Mouse (Mus musculus): ENCODE data around the gene Foxd3.
"Not testable (repeated sequence)": the region's sequence is repeated elsewhere in the genome, so short reads cannot be mapped to it uniquely, and the experiment has no call there.

Gene Foxd3

GRCm38 (mm10) chr4:99655937-99656604, at the start of gene Foxd3:
TSS of gene Foxd3 (plus strand) at chr4:99656299.
- no peak for DNase-seq (ENCODE audit: low spot score)

GRCm38 (mm10) chr4:99612156-99612555, 43.9 kb upstream of the Foxd3 start:
- no peak for DNase-seq (ENCODE audit: low spot score)

- DNase-seq (ENCODE audit: low spot score): no peak
These were observed 43.3 kb upstream of the Foxd3 start for GRCm38 (mm10) chr4:99612609-99613350.

- DNase-seq (ENCODE audit: low spot score): no peak
These were observed 29.9 kb upstream of the Foxd3 start for GRCm38 (mm10) chr4:99626047-99626844.

GRCm38 (mm10) chr4:99627057-99627456, 29.0 kb upstream of the Foxd3 start:
- DNase-seq (ENCODE audit: low spot score): no peak

- DNase-seq (ENCODE audit: low spot score): no peak
These were observed 20.1 kb upstream of the Foxd3 start for GRCm38 (mm10) chr4:99636038-99636437.

GRCm38 (mm10) chr4:99636711-99637110, 19.4 kb upstream of the Foxd3 start:
- no peak for DNase-seq (ENCODE audit: low spot score)

GRCm38 (mm10) chr4:99640619-99641018, 15.5 kb upstream of the Foxd3 start:
- DNase-seq (ENCODE audit: low spot score): not testable (repeated sequence)

GRCm38 (mm10) chr4:99641920-99642319, 14.2 kb upstream of the Foxd3 start:
- DNase-seq (ENCODE audit: low spot score): no peak

GRCm38 (mm10) chr4:99645560-99645959, 10.5 kb upstream of the Foxd3 start:
- no peak for DNase-seq (ENCODE audit: low spot score)

GRCm38 (mm10) chr4:99650088-99650944, 5.8 kb upstream of the Foxd3 start:
- no peak for DNase-seq (ENCODE audit: low spot score)

GRCm38 (mm10) chr4:99650945-99651690, 5.0 kb upstream of the Foxd3 start:
- no peak for DNase-seq (ENCODE audit: low spot score)

GRCm38 (mm10) chr4:99651823-99652450, 4.2 kb upstream of the Foxd3 start:
- no peak for DNase-seq (ENCODE audit: low spot score)

GRCm38 (mm10) chr4:99652576-99653210, 3.4 kb upstream of the Foxd3 start:
- no peak for DNase-seq (ENCODE audit: low spot score)

GRCm38 (mm10) chr4:99653216-99653607, 2.9 kb upstream of the Foxd3 start:
- DNase-seq (ENCODE audit: low spot score): no peak

GRCm38 (mm10) chr4:99653608-99654221, 2.4 kb upstream of the Foxd3 start:
- no peak for DNase-seq (ENCODE audit: low spot score)

GRCm38 (mm10) chr4:99654621-99655296, 1.3 kb upstream of the Foxd3 start:
- DNase-seq (ENCODE audit: low spot score): no peak

GRCm38 (mm10) chr4:99656605-99657429, 718 bp downstream of the Foxd3 start:
- DNase-seq (ENCODE audit: low spot score): no peak

Measured in urinary bladder, postnatal 10 days (tissue).